Mouse (Mus musculus) lung, adult 2 months (tissue): ENCODE measurements at regions not wholly inside any gene's neighbourhood (a gene's known extent, or its start where the extent isn't known, plus 50 kb on each side); places are given as distances from the start of the nearest gene placed in this dataset.

Experiments used
- CTCF ChIP-seq: fragments of 200-500 bp; IDR thresholded peaks from 2 replicates; pipeline ENCODE4 v1.5.1; 2011; ENCODE audit warnings: mild to moderate bottlenecking, low read length, control low read depth; ENCODE audit not compliant: insufficient read depth
- POLR2A ChIP-seq: fragments of 200-500 bp; IDR thresholded peaks from 2 replicates; pipeline ENCODE4 v1.6.1; 2011; ENCODE audit warnings: low read depth, mild to moderate bottlenecking, control low read depth, low read length, borderline replicate concordance; ENCODE audit errors: extremely low read depth

DNA sequence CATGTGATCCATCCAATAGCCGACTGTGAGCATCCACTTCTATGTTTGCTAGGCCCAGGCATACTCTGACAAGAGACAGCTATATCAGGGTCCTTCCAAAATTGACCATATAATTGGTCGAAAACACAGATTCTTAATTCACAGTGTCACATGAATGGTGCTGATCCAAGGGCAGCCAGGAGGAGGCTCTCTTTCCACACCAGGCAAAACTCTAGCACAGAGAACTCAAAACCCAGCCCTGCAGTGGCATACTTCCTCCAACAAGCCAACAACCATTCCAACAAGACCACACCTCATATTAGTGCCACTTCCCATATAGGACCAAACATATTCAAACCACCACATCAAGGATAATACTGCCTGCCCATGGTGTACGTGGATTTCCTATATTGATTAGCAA lies 68.1 kb upstream of the Tas2r118 start:
- TF ChIP-seq CTCF: 0 out of 2 replicates have a peak, but pooled peaks have one; percentile 15
- TF ChIP-seq POLR2A: no peak
